Mouse (Mus musculus) thymus, postnatal 25 days (tissue): ENCODE measurements around the gene Ksr1.
A peak's percentile ranks its signal among the peaks of the same experiment; 100 is the strongest.
"Not testable (repeated sequence)": the region's sequence is repeated elsewhere in the genome, so short reads cannot be mapped to it uniquely, and the experiment has no call there.

Experiments
- DNase-seq: peaks from one replicate; pipeline ENCODE4 v3.0.0; 2022

The Ksr1 gene

DNA sequence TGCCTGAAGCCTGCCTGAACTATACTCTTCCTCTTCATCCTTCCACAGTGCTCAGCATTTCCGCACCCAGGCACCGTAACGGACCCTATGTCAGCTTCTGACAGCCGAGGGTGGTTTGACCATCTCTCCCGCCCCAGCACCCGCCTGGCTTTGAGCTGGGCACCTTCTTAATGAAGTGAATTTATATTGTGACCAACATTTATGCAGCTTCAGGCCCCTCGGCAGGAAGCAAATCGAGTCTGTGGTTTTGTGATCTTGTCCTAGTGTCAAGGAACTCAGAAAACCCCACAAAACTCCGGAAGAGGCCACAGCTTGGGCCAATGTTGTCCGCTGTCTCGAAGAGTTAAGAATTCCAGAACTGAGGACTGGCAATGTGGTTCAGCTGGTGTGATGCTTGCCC, 112.6 kb downstream of the Ksr1 start:
- DNase-seq: peak; percentile 33

- no peak for DNase-seq
These were observed 113.2 kb downstream of the Ksr1 start for GRCm38 (mm10) chr11:79033021-79033420.

DNA sequence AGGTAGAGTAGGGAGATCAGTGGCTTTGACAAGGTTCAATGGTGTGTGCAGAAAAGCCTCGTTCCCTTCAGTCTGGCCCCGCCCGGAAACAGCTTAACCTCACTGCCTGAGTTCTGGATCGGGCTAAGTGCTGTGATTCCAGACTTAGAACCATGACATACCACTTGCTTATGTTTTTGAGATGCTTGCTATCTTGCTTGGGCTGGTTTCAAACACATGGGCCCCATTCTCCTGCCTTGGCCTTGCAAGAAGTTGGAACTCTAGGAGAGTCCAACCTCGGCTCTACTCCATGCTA, 114.8 kb downstream of the Ksr1 start:
- no peak for DNase-seq

- peak; percentile 88 for DNase-seq
These were observed 115.4 kb downstream of the Ksr1 start for GRCm38 (mm10) chr11:79030570-79031451.

DNA sequence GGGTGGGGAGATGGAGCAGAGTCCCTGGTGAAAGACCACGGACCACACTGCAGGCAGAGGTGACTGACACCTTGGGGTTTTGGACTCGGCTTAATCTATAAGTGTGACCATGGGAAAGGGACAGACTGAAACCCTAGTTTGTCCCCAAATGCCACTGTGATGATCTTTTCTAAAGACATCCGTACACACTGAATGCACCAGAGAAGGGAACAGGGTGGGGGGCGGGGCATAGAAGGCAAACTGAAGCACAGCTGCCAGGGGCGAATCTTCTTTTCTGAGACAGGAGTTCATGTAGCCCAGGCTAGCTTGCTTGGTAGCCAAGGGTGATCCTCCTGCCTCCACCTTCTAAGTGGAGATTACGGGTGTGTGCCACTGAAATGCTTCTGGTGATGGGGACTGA, 122.5 kb downstream of the Ksr1 start:
- no peak for DNase-seq

DNA sequence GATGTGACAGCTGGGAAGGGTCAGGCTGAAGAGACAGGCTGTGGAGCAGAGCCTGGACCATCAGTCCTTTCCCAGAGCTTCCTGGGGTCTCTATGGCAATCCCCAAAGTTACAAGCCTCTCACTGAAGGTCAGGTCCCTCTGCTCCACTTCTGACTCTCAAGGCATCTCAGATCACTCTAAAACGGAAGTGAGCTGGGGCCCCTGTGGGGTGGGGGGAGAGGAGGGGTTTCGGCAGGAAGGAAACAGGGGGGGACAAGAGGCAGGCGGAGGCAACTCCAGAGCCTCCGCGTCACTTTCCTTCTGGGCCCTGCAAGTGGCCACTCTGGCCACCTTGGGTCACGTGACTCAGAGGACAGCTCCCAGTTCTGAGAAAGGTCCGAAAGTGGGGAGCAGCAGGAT, 122.9 kb downstream of the Ksr1 start:
- peak; percentile 86 for DNase-seq

DNA sequence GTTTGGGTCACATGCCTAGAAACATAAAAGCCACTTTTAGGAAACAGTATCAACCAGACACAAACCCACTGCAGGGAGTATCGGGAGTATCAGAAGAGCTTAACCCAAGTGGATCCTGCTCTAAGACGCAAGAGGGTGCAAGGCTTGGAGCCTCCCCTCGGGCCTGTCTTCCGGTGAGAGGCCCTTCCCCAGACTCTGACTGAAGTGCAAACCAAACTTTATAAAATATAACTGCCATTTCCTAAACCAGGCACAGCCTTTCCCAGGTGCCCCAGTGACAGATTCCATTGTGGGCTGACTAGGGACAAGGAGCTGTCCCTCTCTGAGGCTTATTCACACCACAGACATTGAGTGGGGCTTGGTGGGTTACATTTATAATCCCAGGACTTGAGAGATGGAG, 123.4 kb downstream of the Ksr1 start:
- DNase-seq: peak; percentile 63

DNA sequence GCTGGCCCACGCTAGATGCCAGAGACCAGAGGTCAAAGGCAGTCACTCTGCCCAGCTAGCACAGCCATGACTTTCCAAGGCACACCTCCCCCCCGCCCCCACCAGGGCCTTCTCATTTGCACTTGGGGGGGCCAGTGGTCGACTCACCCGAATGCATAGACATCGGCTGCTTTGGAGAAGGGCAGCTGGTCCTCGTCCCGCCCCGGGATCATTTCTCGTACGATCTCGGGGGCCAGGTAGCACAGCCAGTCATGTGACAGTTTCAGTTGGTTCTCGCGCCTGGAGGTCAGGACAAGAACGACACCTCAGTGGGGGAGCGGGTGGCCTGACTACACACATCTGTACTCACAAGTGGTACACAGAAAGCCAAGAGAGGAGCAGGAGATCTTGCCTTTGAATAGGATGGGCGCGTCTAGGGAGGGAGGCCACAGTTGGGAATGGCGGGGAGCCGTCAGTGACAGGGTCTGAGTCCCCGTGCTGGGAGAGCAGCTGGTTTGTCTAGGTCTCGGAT, 125.6 kb downstream of the Ksr1 start:
- no peak for DNase-seq

- peak; percentile 60 for DNase-seq
These were observed 126.2 kb downstream of the Ksr1 start for GRCm38 (mm10) chr11:79019839-79020534.

GRCm38 (mm10) chr11:79018954-79019704, 127.1 kb downstream of the Ksr1 start:
- peak; percentile 86 for DNase-seq

- no peak for DNase-seq
These were observed 129.0 kb downstream of the Ksr1 start for GRCm38 (mm10) chr11:79017161-79017606.

DNA sequence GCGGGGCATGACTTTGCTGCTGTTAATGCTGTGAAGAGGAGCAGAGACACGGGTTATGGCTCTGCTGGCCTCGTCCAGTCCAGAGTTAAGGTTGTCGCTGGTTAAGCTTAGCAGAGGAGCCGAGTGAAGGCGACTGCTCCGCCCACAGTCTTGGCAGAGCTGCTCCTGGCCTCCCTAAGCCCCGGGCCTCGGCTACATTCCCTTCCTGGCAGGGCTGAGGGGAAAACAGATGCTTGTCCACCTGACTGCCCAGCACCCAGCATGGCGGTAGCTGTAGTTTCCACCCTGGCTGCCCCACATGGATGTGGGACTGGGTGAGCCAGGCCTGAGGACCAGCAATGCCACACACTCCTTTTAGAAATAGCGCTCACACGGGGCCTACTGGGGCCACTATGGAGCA, 130.0 kb downstream of the Ksr1 start:
- no peak for DNase-seq

GRCm38 (mm10) chr11:79015660-79016215, 130.5 kb downstream of the Ksr1 start:
- no peak for DNase-seq

GRCm38 (mm10) chr11:79014602-79015325, 131.4 kb downstream of the Ksr1 start:
- DNase-seq: no peak

DNA sequence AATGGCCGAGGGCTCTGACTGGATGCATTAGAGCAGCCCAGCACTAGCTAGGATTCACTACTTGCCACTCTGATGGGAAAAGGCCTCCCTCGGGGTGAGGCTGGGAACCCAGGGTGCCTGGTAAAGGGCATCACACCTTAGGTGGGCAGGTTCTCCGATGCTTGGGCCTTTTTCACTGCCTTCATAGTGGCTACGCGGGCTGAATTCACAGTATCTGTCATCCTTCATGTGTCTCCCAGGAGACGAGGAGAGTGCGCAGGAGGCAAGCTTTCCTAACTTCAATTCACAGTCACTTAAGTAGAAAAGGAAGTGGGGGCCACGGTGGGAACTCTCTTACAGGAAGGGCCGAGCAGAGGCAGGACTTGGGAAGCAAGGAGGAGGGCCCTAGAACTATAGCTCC, 132.4 kb downstream of the Ksr1 start:
- no peak for DNase-seq

DNA sequence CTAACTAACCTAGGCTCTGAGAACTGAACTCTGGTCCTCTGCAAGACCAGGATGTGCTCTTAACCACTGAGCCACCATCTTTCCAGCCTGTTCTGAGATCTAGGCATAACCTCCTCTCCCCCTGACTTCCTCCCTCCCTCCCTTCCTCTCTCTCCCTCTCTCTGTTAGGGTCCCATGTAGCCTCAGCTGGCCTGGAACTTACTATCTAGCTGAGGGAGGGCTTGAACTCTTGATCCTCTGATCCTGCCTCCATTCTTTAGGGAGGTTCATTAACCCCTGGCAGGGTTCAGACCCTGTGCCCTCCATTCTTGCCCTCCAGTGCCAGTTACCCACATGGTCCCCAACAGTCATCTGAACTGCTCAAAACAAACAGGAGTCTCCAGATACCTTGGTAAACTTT, 133.2 kb downstream of the Ksr1 start:
- no peak for DNase-seq

GRCm38 (mm10) chr11:79012529-79012928, 133.7 kb downstream of the Ksr1 start:
- no peak for DNase-seq

- DNase-seq: no peak
These were observed 137.3 kb downstream of the Ksr1 start for GRCm38 (mm10) chr11:79008891-79009290.

DNA sequence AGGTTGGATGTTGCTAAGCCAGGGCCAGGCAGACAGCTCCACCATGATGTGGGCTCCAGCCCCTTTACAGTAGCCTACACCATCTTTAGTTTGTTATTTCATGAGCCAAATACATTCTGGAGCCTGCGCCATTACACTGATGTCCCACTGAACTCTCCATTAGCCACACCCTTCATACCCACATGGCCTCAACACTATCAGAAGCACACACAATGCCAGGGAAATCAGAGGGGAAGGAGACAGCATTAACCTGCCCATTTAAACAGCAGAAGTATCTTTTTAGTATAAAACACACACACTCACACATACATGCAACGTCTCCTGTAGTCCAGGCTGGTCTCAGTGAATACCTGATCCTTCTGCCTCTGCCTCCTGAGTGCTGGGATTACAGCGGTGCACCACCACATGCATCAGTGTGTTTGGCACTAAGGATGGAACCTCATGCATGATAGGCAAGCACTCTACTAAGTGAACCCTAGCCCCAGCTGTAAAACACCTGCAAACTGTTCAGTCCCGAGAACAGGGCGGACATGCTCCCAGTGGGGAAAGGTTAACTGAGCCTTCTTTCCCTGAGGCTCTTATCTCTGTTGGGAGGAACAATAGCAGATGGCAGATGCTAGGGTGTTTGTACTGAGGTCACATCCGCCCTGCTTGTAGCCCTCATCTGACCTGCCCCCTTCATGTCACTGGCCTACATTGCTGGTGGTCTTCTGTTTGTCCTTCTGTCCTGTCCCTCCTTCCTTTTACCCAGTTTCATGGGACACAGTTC, 138.0 kb downstream of the Ksr1 start:
- DNase-seq: peak; percentile 54

DNA sequence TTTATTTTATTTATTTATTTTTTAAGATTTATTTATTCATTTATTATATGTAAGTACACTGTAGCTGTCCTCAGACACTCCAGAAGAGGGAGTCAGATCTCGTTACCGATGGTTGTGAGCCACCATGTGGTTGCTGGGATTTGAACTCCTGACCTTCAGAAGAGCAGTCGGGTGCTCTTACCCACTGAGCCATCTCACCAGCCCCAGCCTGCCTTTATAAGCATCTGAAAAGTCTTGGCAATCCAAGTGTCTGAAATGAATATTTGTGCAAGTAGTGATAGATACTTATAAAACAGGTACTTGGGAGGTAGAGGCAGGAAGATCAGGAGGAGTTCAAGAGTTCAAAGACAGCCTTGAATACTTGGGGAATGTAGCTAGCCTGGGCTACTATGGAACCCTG, 138.9 kb downstream of the Ksr1 start:
- not testable (repeated sequence) for DNase-seq

GRCm38 (mm10) chr11:79006417-79006816, 139.8 kb downstream of the Ksr1 start:
- no peak for DNase-seq
